Mouse (Mus musculus): ENCODE results near the gene Grin3b. TPM values are rescaled to one million over a fixed set of nuclear protein-coding genes. Genes with fewer than 3 reads are reported as not detected.
A peak's percentile ranks its signal among the peaks of the same experiment; 100 is the strongest.
"Not testable (repeated sequence)": the region's sequence is repeated elsewhere in the genome, so short reads cannot be mapped to it uniquely, and the experiment has no call there.

Grin3b gene
- total RNA-seq, 2 experiments from 2014 or later: 0.12 to 0.30 TPM

DNA sequence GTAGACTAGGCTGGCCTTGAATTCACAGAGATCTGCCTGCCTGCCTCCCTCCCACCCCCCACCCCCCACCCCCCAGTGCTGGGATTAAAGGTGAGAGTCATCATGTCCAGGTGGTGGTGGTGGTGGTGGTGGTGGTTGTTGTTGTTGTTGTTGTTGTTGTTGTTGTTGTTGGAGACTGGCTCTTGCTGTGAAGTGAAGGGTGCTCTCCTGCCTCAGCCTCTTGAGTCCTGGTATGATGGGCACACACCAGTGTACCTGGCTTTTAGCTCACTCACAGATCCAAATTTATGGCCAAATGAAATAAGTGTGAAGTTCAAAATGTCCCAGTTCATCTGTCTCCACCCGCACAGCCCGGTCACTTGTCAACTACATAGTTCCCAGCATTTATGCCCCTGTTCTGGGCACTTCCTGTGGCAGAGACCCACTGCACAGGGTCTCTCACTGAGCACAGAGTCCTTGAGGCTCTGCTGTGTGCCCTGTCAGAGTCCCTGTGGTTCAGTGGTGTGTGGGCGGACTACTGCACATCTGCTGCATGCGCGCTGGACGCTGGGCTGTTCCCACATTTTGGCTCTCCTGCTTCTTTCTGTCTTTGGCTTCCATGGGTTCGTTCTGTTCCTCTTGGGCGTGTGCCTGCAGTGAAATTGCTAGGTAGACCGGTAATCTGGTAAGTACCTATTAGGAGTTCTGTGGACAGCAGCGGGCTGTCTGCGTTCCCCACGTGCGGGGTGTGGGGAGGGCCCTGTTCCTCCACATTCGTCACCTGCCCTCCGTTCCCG lies 35.5 kb upstream of the Grin3b start:
- DNase-seq: no peak
- intact Hi-C loops (cut with DNase I): no loop called here

- no peak for DNase-seq
- intact Hi-C loops (cut with DNase I): no loop called here
These were observed 34.1 kb upstream of the Grin3b start for GRCm38 (mm10) chr10:79936284-79936910.

GRCm38 (mm10) chr10:79936911-79937441 lies 33.5 kb upstream of the Grin3b start:
- peak; percentile 76 for DNase-seq
- intact Hi-C loops (cut with DNase I): no loop called here

DNA sequence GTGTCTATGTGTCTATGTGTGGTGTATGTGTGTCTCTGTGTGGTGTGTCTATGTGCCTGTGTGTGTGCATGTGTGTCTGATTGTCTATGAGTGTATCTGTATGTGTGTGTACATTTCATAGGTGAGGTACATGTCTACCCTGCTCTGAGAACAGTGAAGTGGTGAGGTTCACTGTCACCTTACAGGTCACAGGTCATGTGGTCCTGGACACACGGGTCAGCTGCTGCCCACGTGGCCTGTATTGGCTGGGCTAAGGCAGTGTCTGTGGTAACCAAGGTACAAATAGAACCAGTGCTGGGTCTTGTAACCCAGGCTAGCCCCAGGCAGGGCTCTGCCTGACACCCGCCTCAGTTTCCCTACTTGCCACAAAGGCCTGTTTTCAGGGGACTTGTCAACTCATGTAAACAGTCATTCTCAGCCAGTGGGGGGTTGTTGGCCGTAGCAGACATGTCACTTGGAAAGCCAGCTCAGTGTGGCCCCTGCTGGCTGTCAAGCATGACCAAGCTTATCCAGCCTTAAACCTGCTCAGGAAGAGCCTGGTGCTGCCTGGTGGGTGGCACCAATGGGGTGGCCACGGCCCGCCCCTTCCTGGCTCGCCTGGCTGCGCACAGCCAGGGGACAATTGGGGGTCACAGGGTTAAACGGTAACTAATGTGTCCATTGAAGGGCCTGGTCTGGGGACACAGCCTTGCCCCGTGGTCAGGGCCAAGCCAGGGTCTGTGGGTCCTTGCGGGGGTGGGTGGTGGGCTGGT lies 32.6 kb upstream of the Grin3b start:
- no peak for DNase-seq
- intact Hi-C loops (cut with DNase I): no loop called here

- intact Hi-C loops (cut with DNase I): no loop called here
- DNase-seq: no peak
These were observed 29.8 kb upstream of the Grin3b start for GRCm38 (mm10) chr10:79940749-79941148.

- intact Hi-C loops (cut with DNase I): no loop called here
- no peak for DNase-seq
These were observed 27.5 kb upstream of the Grin3b start for GRCm38 (mm10) chr10:79942988-79943387.

- DNase-seq: no peak
- intact Hi-C loops (cut with DNase I): no loop called here
These were observed 27.0 kb upstream of the Grin3b start for GRCm38 (mm10) chr10:79943471-79943901.

- intact Hi-C loops (cut with DNase I): no loop called here
- peak; percentile 42 for DNase-seq
These were observed 24.8 kb upstream of the Grin3b start for GRCm38 (mm10) chr10:79945507-79946234.

GRCm38 (mm10) chr10:79946752-79947322 lies 23.7 kb upstream of the Grin3b start:
- no peak for DNase-seq
- intact Hi-C loops (cut with DNase I): no loop called here

DNA sequence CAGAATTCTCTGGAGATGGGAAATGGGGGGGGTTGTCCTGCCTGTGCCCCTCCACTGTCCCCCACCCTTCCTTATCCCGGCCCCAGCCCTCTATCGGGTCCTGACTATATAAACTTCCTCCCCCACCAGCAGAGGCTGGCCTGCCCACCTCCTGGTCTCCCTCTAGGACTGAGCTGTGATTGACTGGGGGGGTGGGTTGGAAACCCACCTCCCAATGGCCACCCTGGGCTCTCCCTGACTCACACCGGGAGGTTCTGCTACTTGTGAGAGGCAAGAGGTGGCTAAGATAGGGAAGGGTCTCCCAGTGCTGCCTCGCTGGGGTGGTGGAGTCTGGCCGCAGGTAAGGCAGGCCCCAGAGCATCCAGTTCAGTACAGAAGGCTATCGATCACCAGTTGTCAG lies 23.0 kb upstream of the Grin3b start:
- no peak for DNase-seq
- intact Hi-C loops (cut with DNase I): no loop called here

DNA sequence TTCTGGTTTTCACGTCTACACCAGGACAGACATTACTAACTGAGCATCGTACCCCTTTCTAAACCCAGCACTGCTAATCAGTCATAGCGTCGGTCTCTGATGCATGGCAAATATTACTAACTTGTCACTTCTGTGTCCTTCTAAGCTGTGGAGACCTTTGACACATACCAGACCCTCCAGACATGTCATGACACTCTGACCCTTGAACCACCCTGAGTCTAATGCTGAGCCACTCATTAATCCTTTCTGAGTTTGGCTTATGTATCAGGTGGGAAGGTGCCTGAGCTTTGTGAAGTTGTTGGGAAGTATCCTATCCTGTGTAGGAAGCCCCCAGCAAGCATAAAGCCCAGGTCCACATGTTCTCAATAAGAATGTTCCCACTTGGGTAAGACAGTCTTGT lies 20.6 kb upstream of the Grin3b start:
- DNase-seq: no peak
- intact Hi-C loops (cut with DNase I): no loop called here

DNA sequence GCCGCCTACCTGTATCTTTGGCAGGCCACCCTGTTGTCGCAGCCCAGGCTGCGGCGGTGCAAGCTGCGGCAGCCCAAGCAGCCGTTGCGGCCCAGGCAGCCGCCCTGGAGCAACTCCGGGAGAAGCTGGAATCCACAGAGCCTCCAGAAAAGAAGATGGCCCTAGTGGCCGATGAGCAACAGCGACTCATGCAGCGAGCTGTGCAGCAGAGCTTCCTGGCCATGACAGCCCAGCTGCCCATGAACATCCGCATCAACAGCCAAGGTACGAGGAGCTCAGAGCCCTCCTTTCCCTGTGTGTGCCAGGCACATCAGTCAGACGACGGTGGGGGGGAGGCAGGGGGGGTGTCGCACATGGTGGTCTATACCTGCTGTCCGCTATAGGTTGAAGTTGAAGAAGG lies 19.9 kb upstream of the Grin3b start:
- DNase-seq: no peak
- intact Hi-C loops (cut with DNase I): no loop called here

DNA sequence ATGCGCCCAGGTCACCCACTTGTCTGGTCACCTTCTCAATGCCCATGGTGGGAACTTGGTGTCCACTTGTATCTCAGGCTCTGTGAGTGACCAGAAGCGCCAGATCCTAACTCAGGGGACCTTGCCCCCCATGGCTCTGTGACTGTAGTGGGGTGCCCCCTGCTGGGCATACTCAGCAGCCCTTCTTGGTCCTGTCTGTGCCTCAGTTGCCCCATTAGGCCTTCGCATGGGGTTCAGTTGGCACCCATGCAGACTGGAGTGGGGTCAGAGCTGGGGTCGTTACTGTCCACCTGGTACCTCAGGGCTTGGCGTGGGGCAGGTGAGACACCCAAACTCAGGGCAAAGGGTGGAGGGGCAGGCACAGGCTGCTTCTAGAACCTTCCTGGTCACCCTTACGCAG lies 16.6 kb upstream of the Grin3b start:
- intact Hi-C loops (cut with DNase I): no loop called here
- no peak for DNase-seq

DNA sequence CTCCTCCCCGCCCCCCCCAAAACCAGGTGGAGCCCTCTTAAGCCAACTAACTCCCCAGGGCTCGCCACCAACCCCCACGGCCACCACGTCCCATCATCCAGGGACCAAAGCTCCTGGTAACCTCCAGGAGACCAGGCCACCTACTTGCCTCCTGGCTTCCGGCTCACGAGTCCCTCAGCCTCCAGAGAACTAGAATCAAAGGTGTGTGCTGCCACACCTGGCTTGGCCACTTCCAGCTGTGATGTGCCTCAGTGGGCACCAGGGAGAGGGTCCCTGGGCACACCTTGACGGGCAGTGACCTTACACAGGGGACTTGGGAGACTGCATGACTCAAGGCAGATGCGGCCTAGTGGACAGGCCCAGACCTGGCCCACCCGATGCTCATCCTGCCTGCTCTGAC lies 14.8 kb upstream of the Grin3b start:
- DNase-seq: no peak
- intact Hi-C loops (cut with DNase I): no loop called here

DNA sequence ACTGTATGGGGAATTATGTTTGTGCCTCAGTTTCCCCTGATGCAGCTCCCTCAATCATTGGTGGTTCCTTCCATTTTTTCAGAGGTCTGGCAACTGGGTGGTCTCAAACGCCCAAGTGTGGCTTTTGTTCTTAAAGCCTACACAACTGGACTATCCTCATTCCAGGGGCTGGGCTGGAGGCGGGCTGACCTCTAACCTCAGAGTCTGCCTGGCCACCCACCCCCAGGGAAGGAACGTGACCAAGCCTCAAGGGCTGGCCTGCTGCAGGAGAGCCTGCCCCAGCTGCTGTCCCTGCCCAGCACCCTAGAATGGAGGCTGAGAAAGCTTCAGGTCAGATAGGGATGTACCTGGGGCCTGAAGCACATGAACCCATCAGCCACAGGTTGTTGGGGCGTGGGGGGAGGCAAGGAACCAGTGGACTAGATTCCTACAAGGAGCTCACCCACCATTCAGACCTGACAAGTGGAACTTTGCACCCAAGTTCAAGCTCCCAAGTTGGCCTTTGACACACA lies 13.8 kb upstream of the Grin3b start:
- DNase-seq: no peak
- intact Hi-C loops (cut with DNase I): no loop called here

- intact Hi-C loops (cut with DNase I): no loop called here
- peak; percentile 83 for DNase-seq
These were observed 12.2 kb upstream of the Grin3b start for GRCm38 (mm10) chr10:79958140-79958816.

GRCm38 (mm10) chr10:79959412-79959811 lies 11.1 kb upstream of the Grin3b start:
- DNase-seq; intact Hi-C loops (cut with DNase I): not testable (repeated sequence)

GRCm38 (mm10) chr10:79959847-79960601 lies 10.5 kb upstream of the Grin3b start, which contains the start of gene Wdr18:
Gene Wdr18 (plus strand): TSS chr10:79960152.
- intact Hi-C loops (cut with DNase I): no loop called here
- DNase-seq: peak; percentile 98

Measured in left cerebral cortex, postnatal 4 days (tissue).